11 mouse cellular contexts compared by ENCODE assay signal in the genomic region with DNA sequence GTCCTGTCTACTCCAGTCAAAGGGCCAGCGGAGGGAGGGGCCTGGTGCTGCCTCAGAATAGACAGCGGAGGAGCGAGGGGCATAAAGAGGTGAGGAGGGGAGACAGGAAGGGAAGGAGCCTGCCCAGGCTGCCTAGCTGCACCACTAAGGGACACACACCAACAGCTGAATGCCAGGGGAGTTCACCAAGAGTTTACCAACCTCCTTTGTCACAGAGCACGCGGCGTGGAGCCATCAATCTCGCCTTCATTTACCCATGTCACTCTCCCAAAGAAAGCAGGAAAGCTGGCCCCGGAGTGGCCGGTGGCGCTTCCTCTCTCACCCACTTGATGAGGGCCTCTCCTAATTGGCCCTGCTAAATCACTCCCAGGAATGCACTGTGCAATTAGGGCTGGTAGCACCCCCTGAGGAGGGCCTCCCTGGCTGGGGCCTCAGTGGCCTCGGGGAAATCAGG. TPM values are rescaled to one million over a fixed set of nuclear protein-coding genes. Genes with fewer than 3 reads are reported as not detected.
DNase-seq lines count a peak whose midpoint lies in the region; ATAC-seq and TF ChIP-seq lines count a peak whose summit lies in the region.
"Had no signal": no experiment of that assay in that cellular context is flagged by ENCODE, and none has a peak within 500 bp of the region (broad histone marks: within the 10 kb centered on the region; RNA-seq: fewer than 3 reads in every experiment).

No protein-coding gene starts in this region.

- H3K9ac ChIP-seq in midbrain, postnatal 0 days (replicated peaks; ENCODE audit: low read length, poor library complexity, severe bottlenecking): no peak overlapping the region
- no peak overlapping the region; the same call in 1 of the 2 replicates for H3K9ac ChIP-seq in forebrain, embryonic 14.5 days (ENCODE audit: low read length)
- peak overlapping the region; percentile 39; the same call in 1 of the 2 replicates for H3K9ac ChIP-seq in limb, embryonic 13.5 days
- H3K9ac ChIP-seq in stomach, postnatal 0 days (ENCODE audit: low read length): no peak overlapping the region
- H3K9ac ChIP-seq: liver, embryonic 14.5 days had no signal

- H3K27me3 ChIP-seq in midbrain, embryonic 10.5 days (ENCODE audit: low read depth, poor library complexity, severe bottlenecking): peaks cover 67% of the 10 kb centered on the region
- 0 out of 2 replicates have a peak, but pooled peaks cover 17% of the 10 kb centered on the region for H3K27me3 ChIP-seq in midbrain, postnatal 0 days (ENCODE audit: insufficient read depth, low read length)
- no peaks in the 10 kb centered on the region for H3K27me3 ChIP-seq in forebrain, embryonic 14.5 days (replicated peaks; ENCODE audit: control insufficient read depth, insufficient read depth, low read length)
- 0 out of 2 replicates have a peak, but pooled peaks cover 2% of the 10 kb centered on the region for H3K27me3 ChIP-seq in limb, embryonic 13.5 days
- no peaks in the 10 kb centered on the region for H3K27me3 ChIP-seq in stomach, postnatal 0 days (ENCODE audit: control insufficient read depth, insufficient read depth, low read length)

- H3K4me3 ChIP-seq in midbrain, embryonic 10.5 days: peak overlapping the region; percentile 26; the same call in 1 of the 2 replicates
- H3K4me3 ChIP-seq in midbrain, postnatal 0 days (ENCODE audit: low read depth, low read length): no peak overlapping the region
- H3K4me3 ChIP-seq in forebrain, embryonic 14.5 days (ENCODE audit: low read depth, low read length): no peak overlapping the region
- H3K4me3 ChIP-seq in limb, embryonic 13.5 days: no peak overlapping the region
- H3K4me3 ChIP-seq in stomach, postnatal 0 days (ENCODE audit: low read depth, low read length): no peak overlapping the region
- H3K4me3 ChIP-seq: erythroblast, embryonic 14.5 days had no signal

- WGBS in midbrain, embryonic 10.5 days: 4% methylated on average over 11 of the region's 11 CpGs
- 14% methylated on average over 11 of the region's 11 CpGs for WGBS in midbrain, postnatal 0 days
- WGBS in forebrain, embryonic 14.5 days: under 1% methylated on average over 11 of the region's 11 CpGs
- 12% methylated on average over 11 of the region's 11 CpGs for WGBS in limb, embryonic 13.5 days
- 35% methylated on average over 11 of the region's 11 CpGs for WGBS in stomach, postnatal 0 days

- H3K4me2 ChIP-seq in midbrain, postnatal 0 days (ENCODE audit: low read depth, low read length, poor library complexity, severe bottlenecking): no peak overlapping the region
- H3K4me2 ChIP-seq in forebrain, embryonic 14.5 days (ENCODE audit: low read length): peak overlapping the region; percentile 26
- H3K4me2 ChIP-seq in limb, embryonic 13.5 days (replicated peaks): peak overlapping the region; percentile 41
- no peak overlapping the region for H3K4me2 ChIP-seq in stomach, postnatal 0 days (replicated peaks; ENCODE audit: low read depth)

- no peak for TF ChIP-seq CTCF in midbrain, postnatal 0 days (IDR thresholded peaks at IDR 0.05)
- no peak for TF ChIP-seq CTCF in stomach, postnatal 0 days (IDR thresholded peaks at IDR 0.05; ENCODE audit: low read depth)

- peak overlapping the region; percentile 72 for H3K27ac ChIP-seq in midbrain, embryonic 10.5 days (replicated peaks)
- no peak overlapping the region for H3K27ac ChIP-seq in midbrain, postnatal 0 days (ENCODE audit: low read depth, low read length)
- peak overlapping the region; percentile 29; the same call in 1 of the 2 replicates for H3K27ac ChIP-seq in forebrain, embryonic 14.5 days (ENCODE audit: low read depth, low read length)
- peak overlapping the region; percentile 63; the same call in 1 of the 2 replicates for H3K27ac ChIP-seq in limb, embryonic 13.5 days
- no peak overlapping the region for H3K27ac ChIP-seq in stomach, postnatal 0 days (replicated peaks)
- H3K27ac ChIP-seq: liver, embryonic 14.5 days had no signal

- peaks cover 67% of the 10 kb centered on the region for H3K4me1 ChIP-seq in midbrain, embryonic 10.5 days
- H3K4me1 ChIP-seq in midbrain, postnatal 0 days (ENCODE audit: insufficient read depth, low read length): peaks cover 1% of the 10 kb centered on the region; the same call in 1 of the 2 replicates
- H3K4me1 ChIP-seq in forebrain, embryonic 14.5 days (ENCODE audit: control insufficient read depth, insufficient read depth, low read length): peaks cover 46% of the 10 kb centered on the region
- H3K4me1 ChIP-seq in limb, embryonic 13.5 days: peaks cover 74% of the 10 kb centered on the region
- H3K4me1 ChIP-seq in stomach, postnatal 0 days (replicated peaks; ENCODE audit: control insufficient read depth, insufficient read depth): peaks cover 5% of the 10 kb centered on the region

- ATAC-seq in midbrain, postnatal 0 days (ENCODE audit: low FRiP score): no peak
- ATAC-seq in forebrain, embryonic 14.5 days: peak; percentile 87
- 0 out of 2 replicates have a peak, but pooled peaks have one; percentile 41 for ATAC-seq in limb, embryonic 13.5 days (ENCODE audit: low FRiP score, low read depth)
- peak; percentile 27; the same call in 1 of the 2 replicates for ATAC-seq in stomach, postnatal 0 days (ENCODE audit: low FRiP score, low TSS enrichment)

- no peak for DNase-seq in midbrain, embryonic 10.5 days (ENCODE audit: low spot score)
- no peak for DNase-seq in midbrain, postnatal 0 days (ENCODE audit: low spot score)
- peak; percentile 76 for DNase-seq in forebrain, embryonic 14.5 days (ENCODE audit: low spot score)
- DNase-seq in stomach, postnatal 0 days (ENCODE audit: low spot score): peak; percentile 37
- DNase-seq in left cerebral cortex, adult 11 months (ENCODE audit: low spot score): no peak
- DNase-seq in lung, postnatal 10 days: no peak
- DNase-seq: kidney, adult 11 months; thymus, postnatal 25 days had no signal

- H3K36me3 ChIP-seq in midbrain, embryonic 10.5 days: no peaks in the 10 kb centered on the region
- H3K36me3 ChIP-seq in midbrain, postnatal 0 days (ENCODE audit: insufficient read depth, low read length): no peaks in the 10 kb centered on the region
- no peaks in the 10 kb centered on the region for H3K36me3 ChIP-seq in forebrain, embryonic 14.5 days (ENCODE audit: control insufficient read depth, insufficient read depth, low read length)
- H3K36me3 ChIP-seq in limb, embryonic 13.5 days: peaks cover 7% of the 10 kb centered on the region; the same call in 1 of the 2 replicates
- H3K36me3 ChIP-seq in stomach, postnatal 0 days (ENCODE audit: control insufficient read depth, insufficient read depth, low read length): no peaks in the 10 kb centered on the region

- no peak for TF ChIP-seq EP300 in stomach, postnatal 0 days (optimal IDR thresholded peaks at IDR 0.05)

- H3K9me3 ChIP-seq in midbrain, embryonic 10.5 days (replicated peaks): no peaks in the 10 kb centered on the region
- no peaks in the 10 kb centered on the region for H3K9me3 ChIP-seq in midbrain, postnatal 0 days (ENCODE audit: low read length)
- H3K9me3 ChIP-seq in forebrain, embryonic 14.5 days (replicated peaks; ENCODE audit: control insufficient read depth, low read length): no peaks in the 10 kb centered on the region
- no peaks in the 10 kb centered on the region for H3K9me3 ChIP-seq in limb, embryonic 13.5 days
- H3K9me3 ChIP-seq in stomach, postnatal 0 days (ENCODE audit: control insufficient read depth, low read length): no peaks in the 10 kb centered on the region

RNA-seq across cellular contexts. Expression of a gene that starts 13.1 kb away (rescaled TPM):
- 9.2 and 11.2 TPM in 2 replicates for polyA plus RNA-seq in midbrain, embryonic 10.5 days (2016; fragmentation: Nextera tagmentation; extraction: Ambion mirVana)
- total RNA-seq in midbrain, postnatal 0 days (2014; rRNA removed): 1.8 and 3.7 TPM in 2 replicates
- polyA plus RNA-seq in midbrain, postnatal 0 days (2015; fragmentation: Nextera tagmentation; extraction: Ambion mirVana): 1.9 and 2.3 TPM in 2 replicates
- polyA plus RNA-seq in forebrain, embryonic 14.5 days (2014; fragmentation: Nextera tagmentation; extraction: Ambion mirVana): 2.2 and 2.5 TPM in 2 replicates
- polyA plus RNA-seq in limb, embryonic 13.5 days (2015; fragmentation: Nextera tagmentation; extraction: Ambion mirVana): 31.5 and 32.3 TPM in 2 replicates
- polyA plus RNA-seq in stomach, postnatal 0 days (2015; fragmentation: Nextera tagmentation; extraction: Ambion mirVana): 5.5 and 6.0 TPM in 2 replicates
- polyA plus RNA-seq: erythroblast, embryonic 14.5 days had no signal

Comparison
In these comparisons a context has a peak if more than half of its experiments do, and no peak if none do; other contexts are left out.
1. H3K27ac ChIP-seq: peak in midbrain, embryonic 10.5 days (single experiment), forebrain, embryonic 14.5 days (single experiment) and limb, embryonic 13.5 days (single experiment); none in midbrain, postnatal 0 days (single experiment) and stomach, postnatal 0 days (single experiment).
2. DNase-seq: peak in forebrain, embryonic 14.5 days (single experiment) and stomach, postnatal 0 days (single experiment); none in midbrain, embryonic 10.5 days (single experiment), midbrain, postnatal 0 days (single experiment), left cerebral cortex, adult 11 months (single experiment) and lung, postnatal 10 days (single experiment).
3. H3K4me2 ChIP-seq: peak in forebrain, embryonic 14.5 days (single experiment) and limb, embryonic 13.5 days (single experiment); none in midbrain, postnatal 0 days (single experiment) and stomach, postnatal 0 days (single experiment).